In genomic region chr14:119008031-119008590, GRCm38 (mm10) we compare ENCODE assay signal across 8 mouse cellular contexts.
DNase-seq lines count a peak whose midpoint lies in the region; ATAC-seq and TF ChIP-seq lines count a peak whose summit lies in the region.

No protein-coding gene starts in this region.

- H3K9ac ChIP-seq in heart, adult 2 months (ENCODE audit: low read depth, low read length), result no peak overlapping the region
- H3K9ac ChIP-seq in CH12.LX (ENCODE audit: insufficient read depth, low read depth), result peak overlapping the region; percentile 66
- H3K9ac ChIP-seq in heart, postnatal 0 days (replicated peaks; ENCODE audit: low read depth, low read length), result peak overlapping the region; percentile 9; the same call in 1 of the 2 replicates

- TF ChIP-seq RAD21 in CH12.LX (IDR thresholded peaks at IDR 0.05; ENCODE audit: low read depth, low read length), result no peak

- no peaks in the 10 kb centered on the region for H3K27me3 ChIP-seq in heart, adult 2 months (ENCODE audit: control insufficient read depth, insufficient read depth, low read length)
- peaks cover 2% of the 10 kb centered on the region for H3K27me3 ChIP-seq in CH12.LX (replicated peaks)
- H3K27me3 ChIP-seq in heart, postnatal 0 days (ENCODE audit: control insufficient read depth, insufficient read depth, low read length), result no peaks in the 10 kb centered on the region

- TF ChIP-seq EP300 in heart, adult 2 months (IDR thresholded peaks at IDR 0.05; ENCODE audit: insufficient read depth, low read depth, low read length), result no peak
- no peak for TF ChIP-seq EP300 in CH12.LX (IDR thresholded peaks at IDR 0.05; ENCODE audit: low read length)
- no peak for TF ChIP-seq EP300 in heart, postnatal 0 days (IDR thresholded peaks at IDR 0.05; ENCODE audit: low read depth)

- dilution Hi-C loops in CH12.LX (cut with MboI; ENCODE audit: extremely low pct_ligation_motif_present, extremely low pct_unique_long_range_greater_than_20kb, low sequenced_read_pairs), result no loop called here

- no peak for ATAC-seq in heart, postnatal 0 days (ENCODE audit: insufficient read depth, low read depth)
- ATAC-seq in megakaryocyte progenitor cell, adult 5-6 weeks (replicated peaks; ENCODE audit: poor library complexity), result peak; percentile 12

- no peak for TF ChIP-seq CTCF in heart, adult 2 months (IDR thresholded peaks at IDR 0.05)
- no peak for TF ChIP-seq CTCF in CH12.LX (conservative IDR thresholded peaks at IDR 0.05 in 1 of 2, IDR thresholded peaks at IDR 0.05 in 1 of 2; ENCODE audit: low read depth in 2 of 2, low read length in 2 of 2)
- no peak for TF ChIP-seq CTCF in heart, postnatal 0 days (IDR thresholded peaks at IDR 0.05; ENCODE audit: low read depth)

- no peak for DNase-seq in heart, adult 2 months
- no peak for DNase-seq in heart, postnatal 10 days
- DNase-seq in CH12.LX (ENCODE audit: extremely low read depth), result peak; percentile 62
- no peak for DNase-seq in heart, postnatal 0 days (ENCODE audit: low spot score)
- DNase-seq in adrenal gland, postnatal 4 days (ENCODE audit: low spot score in 2 of 2), result no peak
- no peak for DNase-seq in thymus, postnatal 25 days
- no peak for DNase-seq in adrenal gland, adult 18-20 months (ENCODE audit: low spot score in 2 of 2)

- in situ Hi-C loops in CH12.LX (cut with MboI; ENCODE audit: low pct_ligation_motif_present, low pct_unique_long_range_greater_than_20kb, low sequenced_read_pairs), result no loop called here

- no peaks in the 10 kb centered on the region for H3K36me3 ChIP-seq in heart, adult 2 months (ENCODE audit: control insufficient read depth, insufficient read depth, low read length)
- no peaks in the 10 kb centered on the region for H3K36me3 ChIP-seq in CH12.LX (replicated peaks in 1 of 2; ENCODE audit: control insufficient read depth in 1 of 2, insufficient read depth in 1 of 2, low read length in 1 of 2)
- no peaks in the 10 kb centered on the region for H3K36me3 ChIP-seq in heart, postnatal 0 days (replicated peaks; ENCODE audit: control insufficient read depth, insufficient read depth, low read length)

- peak overlapping the region; percentile 78 for H3K27ac ChIP-seq in heart, adult 2 months
- peak overlapping the region; percentile 45; the same call in 1 of the 2 replicates for H3K27ac ChIP-seq in CH12.LX (ENCODE audit: insufficient read depth, low read depth)
- H3K27ac ChIP-seq in heart, postnatal 0 days (ENCODE audit: low read depth), result peak overlapping the region; percentile 43

- peak overlapping the region; percentile 77 for H3K4me2 ChIP-seq in CH12.LX (ENCODE audit: insufficient read depth, low read depth, poor library complexity, severe bottlenecking)
- peak overlapping the region; percentile 94 for H3K4me2 ChIP-seq in heart, postnatal 0 days (ENCODE audit: low read depth, low read length)

- H3K4me1 ChIP-seq in heart, adult 2 months (ENCODE audit: control insufficient read depth, insufficient read depth, low read length), result no peaks in the 10 kb centered on the region
- H3K4me1 ChIP-seq in CH12.LX (ENCODE audit: control insufficient read depth in 1 of 2, insufficient read depth in 2 of 2), result peaks cover 6 to 9% of the 10 kb centered on the region in 2 experiments; a peak in 2 of 4 replicates
- no peaks in the 10 kb centered on the region for H3K4me1 ChIP-seq in heart, postnatal 0 days (ENCODE audit: control insufficient read depth, insufficient read depth)

- no peaks in the 10 kb centered on the region for H3K79me2 ChIP-seq in heart, adult 2 months (replicated peaks; ENCODE audit: control insufficient read depth, insufficient read depth, low read length)
- no peaks in the 10 kb centered on the region for H3K79me2 ChIP-seq in CH12.LX (replicated peaks; ENCODE audit: control insufficient read depth, extremely low read depth, insufficient read depth, poor library complexity, severe bottlenecking)

- intact Hi-C loops in heart, adult 2 months (cut with DNase I), result no loop called here
- intact Hi-C loops in heart, postnatal 10 days (cut with DNase I), result no loop called here

- WGBS in heart, adult 2 months, result 53% methylated on average over 7 of the region's 7 CpGs
- 53% methylated on average over 7 of the region's 7 CpGs for WGBS in heart, postnatal 0 days

- peak overlapping the region; percentile 60 for H3K4me3 ChIP-seq in heart, adult 2 months
- peak overlapping the region; percentile 28 to 61 (median 43) for H3K4me3 ChIP-seq in CH12.LX (replicated peaks in 1 of 3; ENCODE audit: low read depth in 2 of 3, low read length in 2 of 3, poor library complexity in 1 of 3)
- H3K4me3 ChIP-seq in heart, postnatal 0 days (ENCODE audit: low read depth, low read length), result peak overlapping the region; percentile 61

- no peak for TF ChIP-seq POLR2A in heart, adult 2 months (IDR thresholded peaks at IDR 0.05; ENCODE audit: insufficient read depth, low read depth, low read length)
- no peak; the same call in 1 of the 2 replicates for TF ChIP-seq POLR2A in CH12.LX (IDR thresholded peaks at IDR 0.05; ENCODE audit: low read depth, low read length)

- no peaks in the 10 kb centered on the region for H3K9me3 ChIP-seq in CH12.LX (replicated peaks; ENCODE audit: low read length)
- H3K9me3 ChIP-seq in heart, postnatal 0 days (replicated peaks; ENCODE audit: control insufficient read depth, low read length), result no peaks in the 10 kb centered on the region

TF ChIP-seq in CH12.LX, 34 proteins besides CTCF, POLR2A, EP300 and RAD21:
- no peak for TF ChIP-seq BHLHE40 (IDR thresholded peaks at IDR 0.05; ENCODE audit: low read depth, low read length)
- peak; percentile 52 for TF ChIP-seq MYC (IDR thresholded peaks at IDR 0.05; ENCODE audit: low read depth, low read length)
- TF ChIP-seq KAT2A (IDR thresholded peaks at IDR 0.05; ENCODE audit: insufficient replicate concordance, low read length), result no peak
- no peak for TF ChIP-seq GABPA (IDR thresholded peaks at IDR 0.05; ENCODE audit: insufficient replicate concordance, low read depth, low read length)
- 0 out of 2 replicates have a peak, but pooled peaks have one; percentile 44 for TF ChIP-seq SIN3A (IDR thresholded peaks at IDR 0.05; ENCODE audit: low read length)
- TF ChIP-seq NELFE (IDR thresholded peaks at IDR 0.05; ENCODE audit: low read depth, low read length), result peak; percentile 18; the same call in 1 of the 2 replicates
- TF ChIP-seq UBTF (IDR thresholded peaks at IDR 0.05; ENCODE audit: low read depth, low read length), result no peak
- no peak for TF ChIP-seq USF1 (IDR thresholded peaks at IDR 0.05; ENCODE audit: low read depth, low read length)
- TF ChIP-seq CHD1 (IDR thresholded peaks at IDR 0.05; ENCODE audit: low read depth, low read length), result peak; percentile 33; the same call in 1 of the 2 replicates
- no peak for TF ChIP-seq TBP (conservative IDR thresholded peaks at IDR 0.05; ENCODE audit: low read depth, low read length)
- no peak; the same call in 1 of the 2 replicates for TF ChIP-seq JUN (IDR thresholded peaks at IDR 0.05; ENCODE audit: insufficient read depth, low read depth, low read length)
- no peak for TF ChIP-seq ZMIZ1 (IDR thresholded peaks at IDR 0.05; ENCODE audit: low read depth, low read length)
- TF ChIP-seq MAX (IDR thresholded peaks at IDR 0.05; ENCODE audit: low read length), result peak; percentile 49; the same call in 1 of the 2 replicates
- TF ChIP-seq NRF1 (IDR thresholded peaks at IDR 0.05; ENCODE audit: low read depth, low read length), result no peak
- TF ChIP-seq USF2 (conservative IDR thresholded peaks at IDR 0.05; ENCODE audit: low read depth, low read length), result no peak
- TF ChIP-seq PAX5 (IDR thresholded peaks at IDR 0.05; ENCODE audit: low read length), result no peak
- TF ChIP-seq IRF4 (IDR thresholded peaks at IDR 0.05; ENCODE audit: low read depth, low read length), result no peak; the same call in 1 of the 2 replicates
